Mouse (Mus musculus): ENCODE measurements around the gene Rarg.
A peak's percentile ranks its signal among the peaks of the same experiment; 100 is the strongest.
"Not testable (repeated sequence)": the region's sequence is repeated elsewhere in the genome, so short reads cannot be mapped to it uniquely, and the experiment has no call there.

The Rarg gene

GRCm38 (mm10) chr15:102238543-102239259 is 18.6 kb downstream of the Rarg start:
- DNase-seq (ENCODE audit: low read depth, low spot score): no peak

GRCm38 (mm10) chr15:102235371-102236027 is 21.8 kb downstream of the Rarg start:
- no peak for DNase-seq (ENCODE audit: low read depth, low spot score)

GRCm38 (mm10) chr15:102233896-102234295 is 23.4 kb downstream of the Rarg start:
- DNase-seq (ENCODE audit: low read depth, low spot score): peak; percentile 47

- DNase-seq (ENCODE audit: low read depth, low spot score): peak; percentile 88
Measured at GRCm38 (mm10) chr15:102232764-102233163, 24.6 kb downstream of the Rarg start.

GRCm38 (mm10) chr15:102231748-102232147 is 25.6 kb downstream of the Rarg start, which contains the start of gene Itgb7:
Gene Itgb7 (minus strand): TSS chr15:102231944.
- DNase-seq (ENCODE audit: low read depth, low spot score): no peak

- DNase-seq (ENCODE audit: low read depth, low spot score): peak; percentile 90
Measured at GRCm38 (mm10) chr15:102230408-102231321, 26.7 kb downstream of the Rarg start.

GRCm38 (mm10) chr15:102225619-102226018 is 31.7 kb downstream of the Rarg start:
- not testable (repeated sequence) for DNase-seq (ENCODE audit: low read depth, low spot score)

GRCm38 (mm10) chr15:102224992-102225617 is 32.2 kb downstream of the Rarg start:
- no peak for DNase-seq (ENCODE audit: low read depth, low spot score)

GRCm38 (mm10) chr15:102224186-102224991 is 32.9 kb downstream of the Rarg start:
- DNase-seq (ENCODE audit: low read depth, low spot score): peak; percentile 71

GRCm38 (mm10) chr15:102222386-102222785 is 34.9 kb downstream of the Rarg start:
- no peak for DNase-seq (ENCODE audit: low read depth, low spot score)

GRCm38 (mm10) chr15:102217325-102217724 is 40.0 kb downstream of the Rarg start:
- no peak for DNase-seq (ENCODE audit: low read depth, low spot score)

- DNase-seq (ENCODE audit: low read depth, low spot score): no peak
Measured at GRCm38 (mm10) chr15:102216459-102217228, 40.7 kb downstream of the Rarg start.

GRCm38 (mm10) chr15:102215624-102216023 is 41.7 kb downstream of the Rarg start:
- no peak for DNase-seq (ENCODE audit: low read depth, low spot score)

- DNase-seq (ENCODE audit: low read depth, low spot score): no peak
Measured at GRCm38 (mm10) chr15:102214132-102214531, 43.2 kb downstream of the Rarg start.

- DNase-seq (ENCODE audit: low read depth, low spot score): no peak
Measured at GRCm38 (mm10) chr15:102211895-102212294, 45.4 kb downstream of the Rarg start.

- DNase-seq (ENCODE audit: low read depth, low spot score): no peak
Measured at GRCm38 (mm10) chr15:102210816-102211215, 46.5 kb downstream of the Rarg start.

- no peak for DNase-seq (ENCODE audit: low read depth, low spot score)
Measured at GRCm38 (mm10) chr15:102209114-102209513, 48.2 kb downstream of the Rarg start.

GRCm38 (mm10) chr15:102208092-102208561 is 49.2 kb downstream of the Rarg start:
- DNase-seq (ENCODE audit: low read depth, low spot score): no peak

- no peak for DNase-seq (ENCODE audit: low read depth, low spot score)
Measured at GRCm38 (mm10) chr15:102207351-102207750, 50.0 kb downstream of the Rarg start.

- no peak for DNase-seq (ENCODE audit: low read depth, low spot score)
Measured at GRCm38 (mm10) chr15:102205779-102206178, 51.5 kb downstream of the Rarg start.

Measured in 3T3-L1 (cell line).